Mouse (Mus musculus) left cerebral cortex, postnatal 10 days (tissue): ENCODE results near the gene Trim16. TPM values are rescaled to one million over a fixed set of nuclear protein-coding genes. Genes with fewer than 3 reads are reported as not detected.

Experiments
- DNase-seq, 2 experiments: peaks; one replicate each; pipeline ENCODE4 v3.0.0; 2021 to 2022; ENCODE audit warnings: low spot score in 2 of 2, mixed read lengths in 1 of 2; ENCODE audit errors: extremely low spot score in 1 of 2
- intact Hi-C: fragments of 180-260 bp; cut with DNase I; formaldehyde crosslinking; loops from one replicate; pipeline ENCODE4 v1.15.1; 2025
- total RNA-seq, 2 experiments: library from RNA; stranded (reverse); gene quantifications; 2 replicates each; pipeline ENCODE4 v1.2.3; 2021

Trim16 gene
- total RNA-seq, 2 experiments from 2014 or later = 4.8 to 6.0 TPM

DNA sequence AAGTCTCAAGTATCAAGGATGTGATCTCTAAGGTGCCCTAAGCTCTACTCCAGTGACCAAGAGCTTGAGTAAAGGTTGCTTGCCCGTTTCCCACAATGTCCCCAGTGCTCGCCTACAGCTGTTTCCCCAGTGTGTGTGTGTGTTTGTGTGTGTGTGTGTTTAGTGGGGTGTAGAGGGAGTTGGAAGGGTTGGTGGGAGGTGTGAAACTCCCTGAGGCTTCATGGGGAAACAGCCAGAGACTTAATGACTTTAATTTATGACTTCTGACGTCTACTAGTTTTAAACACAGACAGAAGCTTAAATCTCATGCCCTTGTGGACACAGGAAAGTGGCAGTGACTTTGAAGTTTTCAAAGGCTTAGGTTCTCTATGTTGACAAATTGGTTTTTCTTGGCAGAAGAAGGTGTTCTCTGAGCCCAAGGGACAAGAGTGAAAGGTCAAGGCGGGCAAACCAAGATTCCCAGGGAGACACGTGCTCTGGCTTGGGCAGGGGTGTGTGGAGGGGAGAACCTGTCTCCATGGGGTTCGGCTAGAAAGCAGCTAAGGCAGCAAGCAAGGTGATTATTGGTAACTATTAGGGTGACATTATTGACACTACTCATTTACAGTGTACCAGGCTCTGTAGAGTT, 6.2 kb downstream of the Trim16 start:
- intact Hi-C loops = no loop called here
- no peak for DNase-seq

DNA sequence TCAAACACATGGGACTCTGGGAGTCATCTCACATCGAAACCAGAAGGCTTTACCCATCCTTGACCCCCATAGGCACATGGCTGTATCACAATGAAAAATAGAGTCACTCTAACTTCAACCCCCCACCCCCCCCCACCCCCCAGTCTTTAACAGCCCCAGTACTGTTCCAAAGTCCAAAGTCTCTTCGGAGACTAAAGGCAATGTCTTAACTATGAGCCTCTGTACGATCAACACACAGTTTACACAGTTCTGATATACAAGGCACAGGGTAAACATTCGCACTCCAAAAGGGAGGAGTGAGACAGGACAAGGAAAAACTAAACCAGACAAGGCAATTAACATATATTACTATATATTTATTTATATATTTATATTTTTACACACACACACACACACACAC, 7.1 kb downstream of the Trim16 start:
- intact Hi-C loops = no loop called here
- DNase-seq = no peak

DNA sequence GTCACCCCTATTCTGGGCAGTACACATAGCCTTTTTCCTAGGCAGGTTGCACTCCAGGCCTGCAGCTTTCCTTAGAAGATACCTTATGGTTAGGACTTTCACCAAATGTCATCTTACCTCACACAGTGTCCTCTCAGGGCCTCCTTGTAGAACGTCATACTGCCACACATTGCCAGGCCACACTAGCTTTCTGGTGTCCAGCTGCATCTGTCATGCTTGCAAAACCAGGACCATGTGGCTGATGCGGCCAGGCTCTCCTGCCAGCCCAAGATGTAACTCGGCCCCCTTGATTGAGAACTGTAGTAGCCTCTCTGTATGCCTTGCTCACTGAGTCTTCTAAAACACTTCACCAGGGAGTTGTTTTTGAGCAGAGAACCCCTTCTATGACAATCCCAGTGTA, 7.9 kb downstream of the Trim16 start:
- intact Hi-C loops = no loop called here
- DNase-seq = no peak

DNA sequence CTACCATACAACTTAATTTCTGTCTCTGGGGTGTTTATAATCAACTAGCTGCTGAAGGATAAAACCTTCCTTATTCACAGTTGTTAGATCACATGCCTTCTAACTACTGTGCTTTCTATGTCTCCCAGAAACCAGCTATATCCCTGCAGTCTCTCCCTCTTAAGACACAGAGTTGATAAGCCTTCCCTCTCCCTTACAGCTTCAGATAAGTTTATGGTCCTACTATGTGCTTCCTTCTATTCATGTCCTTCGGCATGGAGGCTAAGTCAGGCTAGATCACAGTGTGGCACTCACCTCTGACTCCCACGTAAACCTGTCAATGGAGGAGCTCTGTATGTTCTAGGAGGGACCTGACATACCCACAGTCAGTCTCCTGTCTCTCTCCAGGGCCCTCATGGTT, 10.4 kb downstream of the Trim16 start:
- DNase-seq = no peak
- intact Hi-C loops = no loop called here

DNA sequence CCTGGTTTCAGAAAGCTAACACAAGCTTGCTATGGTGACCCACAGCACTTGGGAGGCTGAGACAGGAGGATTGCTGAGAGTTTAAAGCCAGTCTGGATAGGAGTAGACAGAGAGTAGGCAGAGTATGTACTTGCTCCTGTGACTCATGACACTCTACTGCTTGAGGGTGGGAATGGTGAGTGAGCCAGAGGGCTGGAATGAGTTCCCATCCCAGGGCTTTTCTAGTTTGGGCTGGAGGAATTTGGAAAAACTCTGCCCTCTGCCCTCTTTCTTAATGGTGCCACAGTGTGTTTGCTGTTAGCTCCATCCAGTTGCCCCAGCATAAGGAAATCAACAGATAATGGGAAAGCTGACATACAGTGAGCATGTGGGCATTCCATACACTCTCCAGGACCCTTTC, 11.9 kb downstream of the Trim16 start:
- no peak for DNase-seq
- intact Hi-C loops = no loop called here

DNA sequence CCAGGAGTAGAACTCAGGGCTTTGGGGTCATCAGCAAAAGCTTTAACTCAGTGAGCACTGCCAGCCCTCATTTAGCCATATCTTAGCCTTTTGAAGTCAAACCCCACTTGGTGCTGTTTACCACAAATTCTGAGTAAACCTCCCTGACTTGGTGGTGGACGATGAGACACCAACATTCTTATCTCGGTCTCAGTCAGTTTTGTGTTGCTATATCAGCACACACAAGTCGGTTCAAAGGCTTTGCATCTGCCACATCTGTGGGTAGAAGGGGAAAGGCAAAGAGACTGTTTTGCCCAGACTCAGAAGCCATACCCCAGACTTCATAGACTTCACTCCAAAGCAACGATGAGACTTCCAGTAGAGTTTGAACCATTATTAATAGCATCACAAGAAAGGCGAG, 24.5 kb downstream of the Trim16 start:
- DNase-seq = no peak
- intact Hi-C loops = no loop called here

DNA sequence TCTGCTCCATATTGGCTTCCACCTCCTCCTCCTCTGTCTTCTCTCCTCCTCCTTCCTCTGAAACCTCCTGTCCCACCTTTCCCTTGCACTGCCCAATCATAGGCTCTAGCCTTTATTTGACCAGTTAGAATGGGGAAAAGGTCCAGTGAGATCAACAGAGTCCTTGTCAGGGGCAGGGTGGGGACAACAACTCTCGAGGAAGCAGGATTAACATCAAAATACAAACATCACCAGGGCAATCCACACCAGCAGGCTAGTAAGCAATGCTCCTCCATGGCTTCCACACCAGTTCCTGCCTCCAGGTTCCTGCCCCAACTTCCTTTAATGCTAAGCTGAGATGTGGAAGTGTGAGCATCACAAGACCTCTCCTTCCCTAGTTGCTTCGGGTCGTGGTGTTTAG, 25.7 kb downstream of the Trim16 start:
- no peak for DNase-seq
- intact Hi-C loops = no loop called here

DNA sequence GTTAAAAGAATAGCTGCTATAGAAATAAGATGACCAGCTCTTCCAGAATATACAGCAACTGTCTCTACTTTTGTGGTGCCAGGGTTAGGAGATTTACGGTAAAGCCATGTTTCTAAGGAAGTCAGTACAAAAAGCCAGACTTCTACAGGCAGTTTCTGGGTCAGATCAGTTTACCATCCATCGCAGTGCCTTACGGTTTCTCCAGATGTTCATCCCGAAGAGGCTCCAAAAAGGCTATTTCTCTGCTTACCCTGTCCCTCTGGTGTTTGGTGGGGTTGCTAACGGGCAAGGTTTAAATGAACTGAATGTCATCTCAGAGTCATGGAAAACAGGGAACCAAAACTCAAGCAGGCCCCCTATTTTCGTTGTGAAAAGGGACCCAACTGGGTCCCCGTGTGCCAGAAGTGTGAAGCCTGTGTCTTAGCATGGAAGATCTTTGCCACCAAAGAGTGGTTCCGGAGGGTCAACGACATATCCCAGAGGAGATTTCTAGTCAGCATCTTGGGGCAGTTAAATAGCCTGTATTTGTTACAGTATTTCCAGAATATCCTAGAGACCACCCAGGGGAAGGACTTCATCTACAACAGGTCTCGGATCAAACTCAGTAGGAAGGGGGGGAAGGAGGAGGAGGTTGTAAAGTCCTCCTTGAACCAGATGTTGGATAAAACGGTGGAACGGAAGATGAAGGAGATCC, 27.1 kb downstream of the Trim16 start, which contains the start of gene Fbxw10:
Gene Fbxw10 (plus strand): TSS at position 109 of the 694 bp plus-strand sequence.
- intact Hi-C loops = no loop called here
- peak in 1 of 2 experiments; percentile 13 for DNase-seq

DNA sequence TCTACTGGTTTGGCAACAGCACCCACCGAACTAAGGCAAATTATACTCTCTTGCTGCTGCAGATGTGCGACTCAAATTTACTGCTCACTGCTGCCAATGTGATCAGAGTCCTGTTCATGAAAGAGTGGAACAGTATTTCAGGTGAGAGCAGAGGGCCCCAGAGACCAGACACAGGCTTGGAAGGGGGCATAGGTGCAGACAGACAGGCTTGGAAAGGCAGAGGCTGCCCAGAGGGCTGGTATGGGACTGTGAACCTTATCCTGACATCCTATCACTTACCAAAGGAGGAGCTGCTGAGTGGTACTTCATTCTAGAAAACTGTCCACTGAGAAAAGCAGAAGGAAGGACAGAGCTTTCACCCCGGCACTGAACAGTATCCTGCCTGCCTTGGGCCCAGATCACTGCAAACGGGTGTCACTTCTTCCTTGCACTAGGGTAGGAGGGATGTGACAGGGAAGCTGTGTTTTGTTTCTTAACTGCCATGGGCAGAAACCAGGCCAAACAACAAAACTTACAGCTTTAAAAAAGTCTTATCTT, 27.7 kb downstream of the Trim16 start:
- no peak for DNase-seq
- intact Hi-C loops = no loop called here

DNA sequence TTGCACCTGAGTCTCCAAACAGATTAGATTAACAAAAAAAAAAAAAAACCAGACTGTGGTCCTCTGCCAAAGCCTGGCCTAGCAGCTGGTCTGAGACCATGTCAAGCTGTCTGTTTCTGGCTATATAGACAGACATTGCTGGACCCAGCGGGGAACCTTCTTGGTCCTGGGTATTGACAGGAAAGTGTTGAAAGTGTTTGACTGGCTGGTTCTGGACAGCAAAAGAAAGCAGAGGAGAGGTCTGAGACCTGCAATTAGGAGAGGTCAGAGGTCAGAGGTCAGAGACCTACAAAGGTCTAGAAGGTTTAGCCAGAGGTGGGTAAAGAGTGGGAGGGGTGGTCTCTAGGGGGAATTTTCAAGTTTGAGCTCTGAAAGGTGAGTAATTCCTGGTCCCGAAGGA, 28.3 kb downstream of the Trim16 start:
- DNase-seq = no peak
- intact Hi-C loops = no loop called here

DNA sequence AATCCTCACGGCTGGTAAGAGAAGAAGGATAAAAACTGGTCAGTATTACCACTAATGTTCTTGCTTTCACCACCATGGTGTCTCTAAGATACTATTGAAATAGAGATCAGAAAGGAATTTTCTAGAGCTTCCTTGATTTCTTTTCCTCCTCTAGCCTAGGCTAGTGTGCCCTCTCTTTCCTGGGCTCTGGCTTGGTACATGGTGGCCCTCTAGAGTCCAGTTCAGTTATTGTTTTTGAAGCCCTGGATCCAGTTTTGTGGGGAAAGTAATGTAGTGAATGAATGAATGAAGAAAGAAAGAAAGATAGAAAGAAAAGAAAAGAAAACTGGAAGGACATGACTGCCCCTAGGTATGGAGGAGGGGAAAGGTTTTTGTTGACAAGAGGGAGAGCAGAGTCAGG, 31.2 kb downstream of the Trim16 start:
- DNase-seq = peak in 1 of 2 experiments; percentile 8
- intact Hi-C loops = loop anchor here (5.0 kb wide), 1 partner anchor 94 kb away; no protein-coding TSS in a partner anchor

DNA sequence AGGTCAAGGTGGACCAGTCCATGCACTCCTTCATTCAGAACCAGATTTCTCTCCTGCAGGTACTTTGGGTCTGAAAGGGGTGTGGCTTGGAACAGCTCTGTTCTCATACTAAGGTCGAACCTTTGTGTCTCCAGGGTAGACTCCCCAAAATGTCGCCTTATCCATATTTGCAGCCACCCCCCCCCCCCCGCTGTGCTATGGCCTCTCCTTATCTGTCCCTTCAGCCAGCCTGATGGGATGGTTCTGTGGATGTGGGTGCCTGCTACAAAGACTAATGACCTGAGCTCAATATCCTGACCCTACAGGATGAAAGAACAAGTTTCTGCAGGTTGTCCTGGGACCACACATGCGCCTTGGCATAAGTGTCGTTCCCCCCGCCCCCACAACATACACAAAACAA, 33.3 kb downstream of the Trim16 start:
- intact Hi-C loops = loop anchor here (5.0 kb wide), 1 partner anchor 96 kb away; no protein-coding TSS in a partner anchor
- DNase-seq = no peak

DNA sequence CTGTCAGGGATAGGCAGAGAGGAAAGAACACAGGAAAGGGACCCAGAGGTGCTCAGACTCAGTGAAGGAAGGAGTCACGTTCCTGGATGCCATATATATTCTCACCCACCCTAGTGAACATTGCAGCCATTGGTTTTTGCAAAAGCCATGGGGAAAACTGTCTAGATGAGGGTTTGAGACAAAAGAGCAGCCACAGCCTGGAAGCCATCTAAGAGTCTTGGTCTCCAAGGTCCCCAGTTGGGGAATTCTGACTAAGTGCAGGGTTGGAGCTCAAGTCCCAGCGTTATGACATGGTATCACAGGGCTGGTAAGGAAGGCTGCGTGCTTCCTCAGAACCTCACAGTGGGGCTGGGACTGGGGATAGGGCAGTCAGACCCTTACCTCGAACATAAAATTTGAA, 45.5 kb downstream of the Trim16 start:
- intact Hi-C loops = no loop called here
- DNase-seq = no peak

DNA sequence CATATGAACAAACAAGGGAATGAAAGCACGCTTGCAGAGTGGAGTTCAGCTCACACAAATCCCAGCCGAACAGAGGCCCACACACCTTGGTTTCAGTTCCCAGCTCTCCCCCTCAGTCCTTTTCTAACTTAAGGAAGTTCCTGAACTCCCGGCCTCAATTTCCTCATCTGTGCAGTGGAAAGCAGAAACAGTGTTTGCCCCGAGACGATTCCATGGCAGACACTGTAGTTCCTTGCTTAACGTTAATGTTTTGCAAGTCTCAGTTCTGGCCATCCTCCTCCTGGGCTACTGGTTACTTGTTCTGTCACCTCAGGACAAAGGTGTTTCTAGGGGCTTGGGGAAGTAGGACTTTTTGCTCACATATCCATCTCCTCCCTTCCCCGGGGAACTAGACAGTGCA, 46.7 kb downstream of the Trim16 start:
- DNase-seq = no peak
- intact Hi-C loops = no loop called here

DNA sequence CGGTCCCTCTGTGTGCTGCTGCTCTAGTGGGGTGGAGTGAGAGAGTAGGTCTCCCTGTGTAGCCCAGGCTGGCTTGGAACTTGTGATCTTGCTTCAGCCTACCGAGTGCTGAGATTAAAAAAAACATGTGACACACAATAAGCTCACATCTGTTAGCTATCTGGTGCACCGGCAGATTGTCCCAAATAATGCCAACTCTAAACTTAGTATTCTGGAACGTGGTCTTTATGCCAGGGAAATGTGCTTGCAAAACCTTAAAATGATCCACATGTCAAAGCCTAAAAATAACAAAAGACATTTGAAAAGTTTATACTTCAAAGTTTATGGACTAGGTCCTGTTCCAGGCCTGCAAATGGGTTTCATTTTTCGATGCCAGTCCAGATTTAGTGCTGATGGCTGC, 49.2 kb downstream of the Trim16 start:
- intact Hi-C loops = no loop called here
- no peak for DNase-seq

DNA sequence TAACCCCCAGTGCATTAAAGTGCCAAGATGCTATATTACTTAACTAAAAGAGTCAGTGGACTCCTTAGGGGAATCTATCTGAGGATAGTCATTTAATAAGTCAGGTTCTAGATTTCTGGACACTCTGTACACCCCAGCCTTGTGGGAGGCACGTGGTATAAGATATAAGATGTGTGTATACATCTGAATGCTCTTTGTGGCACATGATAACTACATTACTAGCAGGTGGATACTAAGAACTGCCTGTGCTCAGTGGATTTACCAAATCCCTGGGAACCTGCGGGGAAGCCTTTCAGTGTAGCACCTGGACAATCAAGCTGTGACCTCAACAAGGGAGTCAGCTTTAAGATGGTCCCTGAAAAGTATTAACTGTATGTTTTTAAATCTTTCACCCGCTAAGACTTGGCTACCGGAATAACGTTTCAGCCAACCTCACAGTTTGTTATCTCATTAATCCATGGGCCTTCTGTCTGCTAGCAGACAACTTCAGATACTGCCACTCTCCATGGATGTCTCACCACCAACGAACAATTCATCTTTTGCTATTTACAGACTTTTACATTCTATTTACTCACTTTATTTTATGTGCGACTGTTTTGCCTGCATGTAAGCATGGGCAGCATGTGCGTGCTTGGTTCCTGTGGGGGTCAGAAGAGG, 49.8 kb downstream of the Trim16 start:
- no peak for DNase-seq
- intact Hi-C loops = no loop called here

DNA sequence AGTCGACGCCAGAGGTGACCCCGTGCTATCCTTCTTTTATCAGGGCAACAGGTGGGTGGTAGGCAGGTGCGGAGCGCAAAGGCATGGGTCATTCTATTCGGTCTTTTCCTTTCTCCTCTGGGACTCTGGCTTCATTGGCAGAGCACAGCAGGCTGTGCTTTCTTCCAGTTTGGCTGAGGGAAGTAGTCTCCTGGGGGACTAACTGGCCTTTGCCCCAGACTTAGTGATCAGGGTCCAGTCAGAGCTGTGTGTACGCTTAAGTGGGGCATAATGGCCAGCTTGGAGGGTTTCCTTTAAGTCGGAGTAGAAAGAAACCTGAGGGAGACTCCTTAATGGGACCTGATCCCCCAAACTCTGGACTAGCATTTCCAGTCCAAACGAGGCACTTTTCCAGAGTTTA, 53.4 kb downstream of the Trim16 start:
- intact Hi-C loops = no loop called here

DNA sequence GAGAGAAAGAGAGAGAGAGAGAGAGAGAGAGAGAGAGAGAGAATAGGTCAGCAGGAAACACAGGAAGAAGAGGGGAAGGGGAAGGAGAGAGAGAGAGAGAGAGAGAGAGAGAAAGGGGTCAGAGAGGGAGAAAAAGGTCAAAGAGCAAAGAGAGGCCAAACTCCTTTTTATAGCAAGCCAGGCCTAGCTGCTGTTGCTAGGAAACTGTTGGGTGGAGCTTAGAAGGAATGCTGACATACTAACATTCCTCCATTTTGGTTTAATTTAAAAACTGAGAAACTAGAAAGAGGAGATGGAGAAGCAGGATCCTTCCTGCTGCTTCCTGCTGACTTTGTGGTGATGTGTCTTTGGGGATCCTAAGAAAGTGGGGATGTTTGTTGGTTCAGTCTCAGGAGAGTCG, 55.7 kb downstream of the Trim16 start:
- intact Hi-C loops = no loop called here
- no peak for DNase-seq

More for the DNA sequence above, 53.4 kb downstream of the Trim16 start:
- DNase-seq = no peak

DNA sequence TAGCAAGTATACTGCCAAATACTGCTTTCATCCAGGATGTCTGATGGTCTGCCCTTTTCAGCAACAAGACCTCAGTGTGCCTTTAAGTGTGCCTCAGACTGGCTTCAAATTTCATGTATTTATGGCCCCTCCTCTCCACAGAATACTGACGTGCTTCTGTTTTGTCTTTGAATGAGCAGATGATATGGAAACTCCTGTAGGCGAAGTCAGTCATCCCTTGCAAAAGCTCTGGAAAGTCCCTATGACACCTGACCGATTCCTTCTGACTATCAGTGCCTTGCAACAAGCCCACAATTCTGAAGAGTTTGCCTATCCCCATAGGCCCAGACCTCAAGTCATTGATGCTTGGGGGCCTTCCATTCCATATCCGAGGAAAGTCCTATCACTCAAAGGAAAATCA, 56.4 kb downstream of the Trim16 start:
- intact Hi-C loops = no loop called here
- DNase-seq = no peak

DNA sequence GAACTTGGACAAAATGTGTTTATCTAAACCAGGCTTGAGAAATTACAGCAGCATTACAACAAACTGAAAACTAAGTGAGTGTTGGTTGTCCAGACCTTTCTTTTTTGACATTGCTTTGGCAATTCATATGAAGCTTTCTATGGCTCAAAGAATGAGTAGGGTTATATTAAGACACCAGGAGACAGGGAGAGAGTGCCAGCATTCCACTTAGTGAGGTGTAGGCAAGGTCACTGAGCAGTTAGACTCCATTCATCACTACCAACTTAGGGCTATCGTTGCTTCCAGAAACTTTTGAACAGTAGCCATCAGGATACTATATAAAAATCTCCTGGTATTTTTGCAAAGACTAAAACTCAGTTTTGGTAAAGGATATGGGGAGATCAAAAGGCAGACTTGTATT, 57.4 kb downstream of the Trim16 start:
- intact Hi-C loops = no loop called here
- DNase-seq = no peak
